Mouse (Mus musculus): ENCODE measurements around the gene Rab35. TPM values are rescaled to one million over a fixed set of nuclear protein-coding genes. Genes with fewer than 3 reads are reported as not detected.

Rab35 gene
- total and polyA plus RNA-seq, 3 experiments = 33.8 to 62.2 (median 37.5) TPM

- no peaks in the 10 kb centered on the region for H3K9me3 ChIP-seq (replicated peaks; ENCODE audit: low read length)
- H3K4me2 ChIP-seq (ENCODE audit: insufficient read depth, low read depth, poor library complexity, severe bottlenecking) = no peak overlapping the region
- no peak for DNase-seq (ENCODE audit: extremely low read depth)
- no peak overlapping the region for H3K27ac ChIP-seq (ENCODE audit: insufficient read depth, low read depth)
- peaks cover 0 to under 1% of the 10 kb centered on the region in 2 experiments; a peak in 1 of 4 replicates for H3K4me1 ChIP-seq (ENCODE audit: control insufficient read depth in 1 of 2, insufficient read depth in 2 of 2)
- H3K36me3 ChIP-seq (replicated peaks in 1 of 2; ENCODE audit: control insufficient read depth in 1 of 2, insufficient read depth in 1 of 2, low read length in 1 of 2) = peaks cover 84 to 96% of the 10 kb centered on the region in 2 experiments
- H3K9ac ChIP-seq (ENCODE audit: insufficient read depth, low read depth) = no peak overlapping the region
- dilution Hi-C loops (cut with MboI; ENCODE audit: extremely low pct_ligation_motif_present, extremely low pct_unique_long_range_greater_than_20kb, low sequenced_read_pairs) (no loop called here), in situ Hi-C loops (cut with MboI; ENCODE audit: low pct_ligation_motif_present, low pct_unique_long_range_greater_than_20kb, low sequenced_read_pairs) (no loop called here)
- no peak for TF ChIP-seq ZMIZ1 (IDR thresholded peaks at IDR 0.05; ENCODE audit: low read depth, low read length)
- no peak for TF ChIP-seq SMC3 (IDR thresholded peaks at IDR 0.05; ENCODE audit: low read depth, low read length)
- TF ChIP-seq E2F4 (IDR thresholded peaks at IDR 0.05; ENCODE audit: insufficient replicate concordance, low read depth, low read length) = no peak
- TF ChIP-seq POLR2A (IDR thresholded peaks at IDR 0.05; ENCODE audit: low read depth, low read length) = no peak
- H3K79me2 ChIP-seq (replicated peaks; ENCODE audit: control insufficient read depth, extremely low read depth, insufficient read depth, poor library complexity, severe bottlenecking) = no peaks in the 10 kb centered on the region
- no peaks in the 10 kb centered on the region for H3K27me3 ChIP-seq (replicated peaks)
- H3K4me3 ChIP-seq (replicated peaks in 1 of 3; ENCODE audit: low read depth in 2 of 3, low read length in 2 of 3, poor library complexity in 1 of 3) = no peak overlapping the region
These were observed 40.2 kb upstream of the Rab35 start for GRCm38 (mm10) chr5:115591506-115591905.

DNA sequence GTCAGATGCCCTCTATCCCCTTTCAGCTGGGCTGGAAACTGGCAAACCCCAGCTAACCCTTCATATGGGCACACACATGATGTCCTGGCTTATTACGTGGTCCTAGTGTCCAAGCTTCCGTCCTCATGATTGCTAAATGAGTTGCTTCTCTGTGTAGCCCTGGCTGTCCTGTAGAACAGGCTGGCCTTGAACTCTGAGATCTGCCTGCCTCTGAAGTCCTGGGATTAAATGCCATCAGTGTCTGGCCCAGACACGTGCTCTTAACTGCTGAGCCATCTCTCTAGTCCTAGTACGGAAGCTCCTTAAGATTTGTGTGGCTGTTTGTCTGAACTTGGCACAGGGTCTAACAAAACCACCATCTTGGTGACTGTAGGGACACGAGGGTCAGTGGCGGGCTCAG lies 28.1 kb upstream of the Rab35 start:
- Histone ChIP-seq H3K27ac (ENCODE audit: insufficient read depth, low read depth) (no peak overlapping the region), H3K4me2 (ENCODE audit: insufficient read depth, low read depth, poor library complexity, severe bottlenecking) (no peak overlapping the region), H3K4me3 (replicated peaks in 1 of 3; ENCODE audit: low read depth in 2 of 3, low read length in 2 of 3, poor library complexity in 1 of 3) (no peak overlapping the region), H3K9ac (ENCODE audit: insufficient read depth, low read depth) (no peak overlapping the region), H3K27me3 (replicated peaks) (no peaks in the 10 kb centered on the region), H3K36me3 (replicated peaks in 1 of 2; ENCODE audit: control insufficient read depth in 1 of 2, insufficient read depth in 1 of 2, low read length in 1 of 2) (peaks cover 74 to 87% of the 10 kb centered on the region in 2 experiments), H3K9me3 (replicated peaks; ENCODE audit: low read length) (no peaks in the 10 kb centered on the region), H3K79me2 (replicated peaks; ENCODE audit: control insufficient read depth, extremely low read depth, insufficient read depth, poor library complexity, severe bottlenecking) (no peaks in the 10 kb centered on the region), H3K4me1 (ENCODE audit: control insufficient read depth in 1 of 2, insufficient read depth in 2 of 2) (no peaks in the 10 kb centered on the region)
- dilution Hi-C loops (cut with MboI; ENCODE audit: extremely low pct_ligation_motif_present, extremely low pct_unique_long_range_greater_than_20kb, low sequenced_read_pairs) = no loop called here
- in situ Hi-C loops (cut with MboI; ENCODE audit: low pct_ligation_motif_present, low pct_unique_long_range_greater_than_20kb, low sequenced_read_pairs) = no loop called here
- no peak for DNase-seq (ENCODE audit: extremely low read depth)
- TF ChIP-seq MXI1 (IDR thresholded peaks at IDR 0.05; ENCODE audit: low read depth, low read length) = no peak
- no peak for TF ChIP-seq HCFC1 (IDR thresholded peaks at IDR 0.05; ENCODE audit: low read depth, low read length)
- no peak for TF ChIP-seq ZC3H11A (IDR thresholded peaks at IDR 0.05; ENCODE audit: low read depth, low read length)
- no peak for TF ChIP-seq EP300 (IDR thresholded peaks at IDR 0.05; ENCODE audit: low read length)
- no peak for TF ChIP-seq ZKSCAN1 (IDR thresholded peaks at IDR 0.05; ENCODE audit: borderline replicate concordance, low read depth, low read length)

GRCm38 (mm10) chr5:115611566-115611965 lies 20.1 kb upstream of the Rab35 start:
- Histone ChIP-seq H3K9me3 (replicated peaks; ENCODE audit: low read length) (no peaks in the 10 kb centered on the region), H3K4me1 (ENCODE audit: control insufficient read depth in 1 of 2, insufficient read depth in 2 of 2) (no peaks in the 10 kb centered on the region), H3K4me2 (ENCODE audit: insufficient read depth, low read depth, poor library complexity, severe bottlenecking) (no peak overlapping the region), H3K4me3 (replicated peaks in 1 of 3; ENCODE audit: low read depth in 2 of 3, low read length in 2 of 3, poor library complexity in 1 of 3) (no peak overlapping the region), H3K9ac (ENCODE audit: insufficient read depth, low read depth) (no peak overlapping the region), H3K27ac (ENCODE audit: insufficient read depth, low read depth) (no peak overlapping the region; the same call in 1 of the 2 replicates), H3K27me3 (replicated peaks) (no peaks in the 10 kb centered on the region), H3K36me3 (replicated peaks in 1 of 2; ENCODE audit: control insufficient read depth in 1 of 2, insufficient read depth in 1 of 2, low read length in 1 of 2) (peaks cover 88 to 94% of the 10 kb centered on the region in 2 experiments), H3K79me2 (replicated peaks; ENCODE audit: control insufficient read depth, extremely low read depth, insufficient read depth, poor library complexity, severe bottlenecking) (no peaks in the 10 kb centered on the region)
- TF ChIP-seq TBP (conservative IDR thresholded peaks at IDR 0.05; ENCODE audit: low read depth, low read length) (no peak), PAX5 (IDR thresholded peaks at IDR 0.05; ENCODE audit: low read length) (no peak), MEF2A (IDR thresholded peaks at IDR 0.05; ENCODE audit: borderline replicate concordance, low read depth, low read length) (no peak), HCFC1 (IDR thresholded peaks at IDR 0.05; ENCODE audit: low read depth, low read length) (no peak), KAT2A (IDR thresholded peaks at IDR 0.05; ENCODE audit: insufficient replicate concordance, low read length) (no peak), USF1 (IDR thresholded peaks at IDR 0.05; ENCODE audit: low read depth, low read length) (no peak), BHLHE40 (IDR thresholded peaks at IDR 0.05; ENCODE audit: low read depth, low read length) (no peak)
- in situ Hi-C loops (cut with MboI; ENCODE audit: low pct_ligation_motif_present, low pct_unique_long_range_greater_than_20kb, low sequenced_read_pairs) (loop anchor here (5.0 kb wide), 1 partner anchor 34 kb away; no protein-coding TSS in a partner anchor), dilution Hi-C loops (cut with MboI; ENCODE audit: extremely low pct_ligation_motif_present, extremely low pct_unique_long_range_greater_than_20kb, low sequenced_read_pairs) (no loop called here)
- no peak for DNase-seq (ENCODE audit: extremely low read depth)

Measured in CH12.LX (cell line).